Mouse (Mus musculus): ENCODE data around the gene Ankrd23.

Ankrd23 gene

GRCm38 (mm10) chr1:36563197-36563596 lies 26.5 kb upstream of the Ankrd23 start:
- DNase-seq (ENCODE audit: low read depth) = no peak

GRCm38 (mm10) chr1:36562388-36562787 lies 25.7 kb upstream of the Ankrd23 start:
- no peak for DNase-seq (ENCODE audit: low read depth)

- DNase-seq (ENCODE audit: low read depth) = no peak
Measured at GRCm38 (mm10) chr1:36560903-36561302, 24.2 kb upstream of the Ankrd23 start.

DNA sequence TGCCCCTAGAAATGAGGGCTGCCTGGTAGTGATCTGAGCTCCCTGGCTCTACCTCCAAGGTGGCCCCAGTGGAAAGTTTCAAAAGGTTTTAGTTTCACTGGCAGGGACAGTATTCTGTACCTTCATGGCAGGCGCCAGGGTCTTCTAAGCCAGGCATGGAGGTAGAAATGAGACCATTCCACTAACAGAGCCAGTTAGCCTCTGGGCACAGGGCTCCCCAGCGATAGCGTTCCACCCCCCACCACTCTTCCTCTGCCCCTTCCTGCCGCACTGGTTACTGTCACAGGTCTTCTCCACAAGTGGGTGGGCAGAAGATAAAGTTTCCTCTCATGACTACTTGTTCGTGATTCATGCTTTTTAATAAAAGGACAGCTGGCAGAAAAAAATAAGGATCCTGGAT lies 23.2 kb upstream of the Ankrd23 start:
- no peak for DNase-seq (ENCODE audit: low read depth)

GRCm38 (mm10) chr1:36559256-36559655 lies 22.6 kb upstream of the Ankrd23 start:
- DNase-seq (ENCODE audit: low read depth) = no peak

- no peak for DNase-seq (ENCODE audit: low read depth)
Measured at GRCm38 (mm10) chr1:36558031-36558993, 21.6 kb upstream of the Ankrd23 start, which contains the start of gene Sema4c. Gene Sema4c, minus strand, starts transcription at chr1:36558349.

GRCm38 (mm10) chr1:36557457-36558011 lies 20.9 kb upstream of the Ankrd23 start:
- DNase-seq (ENCODE audit: low read depth) = no peak

DNA sequence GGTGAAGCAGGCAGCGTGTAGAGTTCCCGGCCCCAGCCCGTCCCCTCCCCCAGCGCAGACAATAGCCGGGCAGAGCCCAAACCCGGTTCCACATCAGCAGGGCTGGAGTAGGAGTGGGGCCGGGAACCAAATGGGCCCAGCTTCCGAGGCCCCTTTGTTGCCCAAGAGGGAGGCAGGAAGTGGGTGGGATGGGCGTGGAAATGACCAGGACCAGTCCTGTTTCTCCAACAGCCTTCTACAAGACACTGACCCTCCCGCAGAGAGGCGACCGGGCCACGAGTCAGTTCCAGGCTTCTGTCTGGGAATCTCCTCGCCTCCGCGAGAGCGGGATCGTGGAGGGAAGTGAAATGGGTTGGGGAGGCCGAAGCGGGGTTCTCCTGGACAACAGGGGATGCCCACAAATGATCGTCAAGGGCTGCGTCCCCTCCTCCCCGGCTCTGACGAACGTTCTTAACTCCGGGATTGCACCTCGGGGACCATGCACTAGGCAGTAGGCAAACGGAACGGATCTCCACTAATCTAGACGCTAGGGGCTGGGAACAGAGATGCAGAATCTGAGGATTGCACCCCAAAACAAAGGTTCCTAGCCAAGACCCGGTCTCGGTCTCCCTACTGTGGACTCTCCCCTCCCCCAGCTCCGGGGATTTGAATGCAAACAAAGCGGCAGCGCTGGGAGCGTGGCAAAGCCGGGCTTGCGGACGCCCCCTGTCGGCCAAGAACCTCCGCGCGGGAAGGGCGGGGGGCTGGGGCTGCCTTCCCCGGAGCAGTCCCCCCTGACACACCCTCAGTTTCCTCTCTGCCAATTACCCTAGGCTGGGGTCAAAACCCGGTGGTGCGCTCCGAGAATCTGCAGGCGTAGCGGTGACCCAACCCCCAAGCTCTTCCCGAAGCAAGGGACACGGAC lies 20.1 kb upstream of the Ankrd23 start:
- DNase-seq (ENCODE audit: low read depth) = no peak

DNA sequence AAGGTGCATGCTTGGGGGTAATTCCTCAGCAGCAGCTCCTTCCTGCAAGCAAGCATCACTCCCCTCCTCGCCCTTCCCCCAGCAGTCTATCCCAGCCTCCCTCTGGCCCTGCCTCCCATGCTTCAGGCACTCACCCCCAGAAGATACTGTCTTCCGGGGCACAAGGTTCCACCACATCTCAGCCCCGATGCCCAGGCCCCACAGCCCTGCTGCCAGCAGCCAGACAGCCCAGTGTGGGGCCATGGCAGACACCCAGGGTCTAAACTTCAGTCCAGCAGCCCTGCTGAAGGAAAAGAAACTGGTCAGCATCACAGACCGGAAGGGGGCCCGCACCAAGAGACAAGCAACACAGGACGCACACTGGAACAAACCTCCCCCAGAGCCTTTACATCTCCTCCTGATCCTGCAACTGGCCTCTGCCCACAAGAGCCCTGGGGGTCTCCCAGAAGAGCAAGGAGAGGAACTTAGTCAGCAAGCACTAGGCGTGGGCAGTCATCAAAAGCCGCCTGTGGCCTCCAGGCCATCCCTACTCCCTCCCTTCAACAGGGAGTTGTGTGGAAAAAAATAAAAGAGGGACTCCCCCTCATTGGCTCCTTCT lies 19.2 kb upstream of the Ankrd23 start:
- DNase-seq (ENCODE audit: low read depth) = no peak

GRCm38 (mm10) chr1:36554633-36555399 lies 18.1 kb upstream of the Ankrd23 start:
- DNase-seq (ENCODE audit: low read depth) = no peak

DNA sequence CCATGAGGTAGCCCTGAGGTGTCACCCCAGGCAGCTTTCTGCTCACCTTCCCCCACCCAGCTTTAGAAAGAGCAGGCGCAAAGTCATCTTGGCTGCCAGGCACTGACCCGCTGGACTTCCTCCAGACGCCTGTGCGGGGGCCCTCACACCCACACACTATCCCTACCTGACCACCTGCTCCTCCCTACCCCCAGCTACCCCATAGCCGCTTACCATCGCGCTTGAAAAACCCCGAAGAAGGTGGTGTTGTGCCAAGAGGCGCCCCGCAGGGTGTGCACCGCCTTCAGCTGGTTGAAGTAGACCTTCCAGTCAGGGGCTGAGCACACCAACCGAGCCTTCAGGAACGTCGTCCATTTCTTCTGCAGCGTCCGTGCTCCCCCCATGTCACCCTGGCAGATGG lies 15.8 kb upstream of the Ankrd23 start:
- DNase-seq (ENCODE audit: low read depth) = no peak

GRCm38 (mm10) chr1:36551904-36552303 lies 15.2 kb upstream of the Ankrd23 start:
- DNase-seq (ENCODE audit: low read depth) = no peak

- DNase-seq (ENCODE audit: low read depth) = no peak
Measured at GRCm38 (mm10) chr1:36550075-36550863, 13.6 kb upstream of the Ankrd23 start.

DNA sequence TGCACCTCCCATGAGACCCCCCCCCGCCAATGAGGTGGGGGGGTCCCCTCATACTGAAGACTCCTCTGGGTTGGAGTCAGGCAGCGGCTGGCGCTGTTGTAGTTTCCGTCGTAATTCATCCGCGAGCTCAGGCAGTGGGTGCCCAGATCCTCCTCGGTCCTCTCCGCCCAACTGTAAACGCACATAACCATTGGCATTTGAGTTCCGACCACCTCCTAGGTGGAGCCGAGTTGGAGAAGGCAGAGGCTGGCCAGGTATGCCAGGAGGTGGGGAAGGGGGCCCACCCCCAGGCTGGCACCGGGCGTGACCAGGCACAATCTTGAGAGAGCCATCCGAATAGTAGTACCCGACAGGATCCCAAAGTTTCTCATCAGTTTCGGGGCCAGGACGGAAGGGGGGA lies 12.8 kb upstream of the Ankrd23 start:
- DNase-seq (ENCODE audit: low read depth) = no peak

GRCm38 (mm10) chr1:36548771-36549170 lies 12.1 kb upstream of the Ankrd23 start:
- DNase-seq (ENCODE audit: low read depth) = no peak

- DNase-seq (ENCODE audit: low read depth) = no peak
Measured at GRCm38 (mm10) chr1:36547981-36548598, 11.4 kb upstream of the Ankrd23 start.

GRCm38 (mm10) chr1:36546888-36547471 lies 10.3 kb upstream of the Ankrd23 start, which contains the start of gene Ankrd39:
Gene Ankrd39, minus strand, starts transcription at chr1:36547445.
- DNase-seq (ENCODE audit: low read depth) = peak; percentile 95

GRCm38 (mm10) chr1:36545845-36546600 lies 9.3 kb upstream of the Ankrd23 start:
- DNase-seq (ENCODE audit: low read depth) = no peak

DNA sequence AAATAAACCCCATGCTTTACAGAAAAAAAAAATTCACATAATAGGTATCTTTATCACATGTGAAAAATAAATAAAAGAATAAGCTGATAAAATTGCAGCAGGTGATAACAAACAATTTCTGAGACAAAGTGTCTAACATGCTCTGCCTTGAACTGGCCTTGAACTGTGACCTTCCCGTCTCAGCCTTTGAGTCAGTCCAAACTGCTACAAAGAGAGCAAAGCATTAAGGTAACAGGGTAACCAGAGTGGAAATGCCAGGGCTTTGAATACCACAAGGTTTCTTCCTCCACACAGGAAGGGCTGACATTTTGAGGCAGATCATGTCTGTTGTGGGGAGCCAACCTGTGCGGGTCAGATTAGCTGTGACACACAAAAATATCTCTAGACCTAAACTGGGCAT lies 8.7 kb upstream of the Ankrd23 start:
- no peak for DNase-seq (ENCODE audit: low read depth)
